Mouse (Mus musculus) limb, embryonic 11.5 days (tissue): ENCODE measurements around the gene Rab11fip3. TPM values are rescaled to one million over a fixed set of nuclear protein-coding genes. Genes with fewer than 3 reads are reported as not detected.
"Not testable (repeated sequence)": the region's sequence is repeated elsewhere in the genome, so short reads cannot be mapped to it uniquely, and the experiment has no call there.

Experiments used
- ATAC-seq: fragments of 200-750 bp; cut with Nextera tagmentation; 2 replicates; pipeline ENCODE4 v1.8.0; 2017; ENCODE audit warnings: low read depth; ENCODE audit not compliant: insufficient number of reproducible peaks, low FRiP score, low TSS enrichment
- DNase-seq: peaks from one replicate; pipeline ENCODE4 v3.0.0-alpha.2; 2015; ENCODE audit warnings: low spot score
- H3K27ac ChIP-seq: fragments of 300-500 bp; sonication (generic); replicated peaks from 2 replicates; pipeline ENCODE4 v1.5.1; 2014; ENCODE audit warnings: low read depth, mild to moderate bottlenecking, low read length
- H3K27me3 ChIP-seq: fragments of 300-500 bp; sonication (generic); 2 replicates; pipeline ENCODE4 v1.6.1; 2014; ENCODE audit warnings: mild to moderate bottlenecking, low read length, mixed read lengths; ENCODE audit not compliant: control insufficient read depth, insufficient read depth
- H3K36me3 ChIP-seq: fragments of 300-500 bp; sonication (generic); 2 replicates; pipeline ENCODE4 v1.6.1; 2014; ENCODE audit warnings: mild to moderate bottlenecking, low read length, moderate library complexity, mixed read lengths; ENCODE audit not compliant: control insufficient read depth, insufficient read depth
- H3K4me1 ChIP-seq: fragments of 300-500 bp; sonication (generic); 2 replicates; pipeline ENCODE4 v1.6.1; 2014; ENCODE audit warnings: low read length, mixed read lengths; ENCODE audit not compliant: control insufficient read depth, insufficient read depth
- H3K4me2 ChIP-seq: fragments of 300-500 bp; sonication (generic); 2 replicates; pipeline ENCODE4 v1.6.1; 2014; ENCODE audit warnings: low read depth, mild to moderate bottlenecking, moderate library complexity; ENCODE audit not compliant: severe bottlenecking
- H3K4me3 ChIP-seq: fragments of 300-500 bp; sonication (generic); 2 replicates; pipeline ENCODE4 v1.5.1; 2014; ENCODE audit warnings: low read depth, low read length
- H3K9ac ChIP-seq: fragments of 300-500 bp; sonication (generic); 2 replicates; pipeline ENCODE4 v1.6.1; 2014; ENCODE audit warnings: mild to moderate bottlenecking, low read length
- H3K9me3 ChIP-seq: fragments of 300-500 bp; sonication (generic); 2 replicates; pipeline ENCODE4 v1.6.1; 2016; ENCODE audit warnings: low read length; ENCODE audit not compliant: control insufficient read depth
- WGBS: fragments of 180-500 bp; shearing (Covaris S2); extraction: QIAGEN DNeasy Blood & Tissue Kit; methylation state at CpG from one replicate; pipeline ENCODE4 v1.1.7; 2014; 5-methylcytosine and 5-hydroxymethylcytosine counted together
- polyA plus RNA-seq: library from polyadenylated mRNA; unstranded; fragments of >200 nt; fragmentation: Nextera tagmentation; extraction: Ambion mirVana; gene quantifications from 2 replicates; pipeline ENCODE4 v1.2.1, GENCODE M21; 2014

The Rab11fip3 gene
- polyA plus RNA-seq, result 15.9 and 17.4 TPM in 2 replicates

DNA sequence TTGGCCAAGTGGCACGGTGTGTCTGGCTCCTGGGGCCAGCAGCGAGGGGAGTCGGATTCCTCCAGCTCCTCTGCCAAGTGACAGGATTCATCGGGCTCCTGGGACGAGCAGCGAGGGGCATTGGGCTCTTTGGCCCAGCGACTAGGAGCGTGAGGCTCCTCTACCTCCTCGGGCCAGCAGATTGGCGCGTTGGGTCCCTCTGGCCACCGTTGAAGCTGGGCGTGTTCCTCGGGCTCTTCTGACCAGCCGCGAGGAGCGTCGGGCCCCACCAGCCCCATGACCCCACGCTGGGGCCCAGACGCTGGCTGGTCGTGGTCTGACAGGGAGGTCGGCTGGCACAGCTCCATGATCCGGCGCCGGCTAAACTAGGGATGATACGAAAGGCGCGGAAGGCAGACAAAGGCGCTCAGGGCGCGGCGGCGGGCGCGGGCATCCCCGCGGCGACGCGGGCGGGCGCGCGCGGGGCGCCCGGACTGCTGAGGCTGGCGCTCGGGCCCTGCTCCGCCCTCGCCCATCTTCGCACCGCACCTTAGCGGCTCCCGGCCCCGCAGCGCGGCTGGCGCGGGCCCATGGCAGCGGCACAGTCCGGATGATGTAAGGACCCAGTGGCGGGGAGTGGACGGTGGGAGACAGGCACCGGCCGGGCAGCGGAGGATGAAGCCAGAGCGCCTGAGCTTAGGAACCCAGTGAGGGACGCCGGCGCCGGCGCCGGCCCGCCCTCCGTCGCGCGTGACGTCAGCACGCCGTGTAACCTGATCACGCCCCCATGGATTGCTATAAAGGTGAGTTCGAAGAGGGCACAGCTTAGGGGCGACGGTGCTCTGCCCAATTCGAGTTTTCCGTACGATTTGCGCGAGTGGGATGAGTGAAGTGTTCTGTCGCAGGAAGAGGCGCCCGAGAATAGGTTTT, at the start of gene Rab11fip3:
Gene Rab11fip3, minus strand, starts transcription at position 725 of the 909 bp plus-strand sequence.
- no peaks in the 10 kb centered on the region for H3K27me3 ChIP-seq
- H3K4me1 ChIP-seq, result peaks cover 26% of the 10 kb centered on the region
- 0 out of 2 replicates have a peak within 1 kb of the TSS, but pooled peaks have one; percentile 4 for H3K27ac ChIP-seq
- H3K4me2 ChIP-seq, result peak within 1 kb of the TSS; percentile 99
- no peaks in the 10 kb centered on the region; the same call in 1 of the 2 replicates for H3K36me3 ChIP-seq
- H3K9me3 ChIP-seq, result no peaks in the 10 kb centered on the region
- peak within 1 kb of the TSS; percentile 89 for H3K9ac ChIP-seq
- under 1% methylated on average over 89 of the region's 94 CpGs for WGBS
- H3K4me3 ChIP-seq, result peak within 1 kb of the TSS; percentile 82
- DNase-seq (peak; percentile 94), ATAC-seq (peak; percentile 92)

DNA sequence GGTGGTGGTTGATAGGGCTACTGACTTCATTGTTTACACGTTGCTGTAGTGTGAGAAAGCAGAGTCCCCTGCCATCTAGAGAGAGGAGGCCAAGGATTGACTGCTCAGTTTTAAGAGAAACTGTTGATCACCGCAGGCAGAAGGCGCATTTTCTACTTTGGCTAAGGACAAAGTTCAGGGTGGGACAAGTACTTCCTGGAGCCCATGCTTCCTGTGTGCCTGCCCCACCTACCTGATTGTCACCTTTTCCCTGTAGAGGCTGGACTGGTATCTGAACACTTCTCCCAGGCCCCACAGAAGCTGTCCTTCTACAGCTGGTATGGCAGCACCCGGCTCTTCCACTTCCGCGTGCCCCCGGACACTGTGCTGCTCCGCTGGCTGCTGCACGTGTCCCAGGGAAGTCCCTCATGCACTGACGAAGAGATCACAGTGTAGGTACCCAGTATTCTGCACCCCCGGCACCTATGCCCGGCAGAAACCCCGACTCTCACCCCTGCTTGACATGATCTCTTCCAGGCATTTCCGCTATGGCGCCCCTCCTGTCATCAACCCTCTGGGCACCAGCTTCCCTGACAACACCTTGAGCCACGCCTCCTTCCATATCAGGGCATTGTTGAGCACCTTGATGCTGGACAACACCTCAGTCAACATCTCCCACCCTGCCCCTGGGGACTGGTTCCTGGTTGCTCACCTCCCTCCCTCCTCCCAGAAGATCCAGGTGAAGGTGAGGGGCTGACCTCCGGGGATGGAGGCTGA, 47.3 kb upstream of the Rab11fip3 start:
- peaks cover 45% of the 10 kb centered on the region for H3K27me3 ChIP-seq
- 86% methylated on average over 17 of the region's 17 CpGs for WGBS
- ATAC-seq (no peak), DNase-seq (no peak)
- H3K4me1 ChIP-seq, result peaks cover 8% of the 10 kb centered on the region; the same call in 1 of the 2 replicates
- no peak overlapping the region for H3K9ac ChIP-seq
- no peak overlapping the region for H3K27ac ChIP-seq
- no peaks in the 10 kb centered on the region for H3K9me3 ChIP-seq
- H3K36me3 ChIP-seq, result no peaks in the 10 kb centered on the region
- no peak overlapping the region for H3K4me2 ChIP-seq
- no peak overlapping the region for H3K4me3 ChIP-seq

DNA sequence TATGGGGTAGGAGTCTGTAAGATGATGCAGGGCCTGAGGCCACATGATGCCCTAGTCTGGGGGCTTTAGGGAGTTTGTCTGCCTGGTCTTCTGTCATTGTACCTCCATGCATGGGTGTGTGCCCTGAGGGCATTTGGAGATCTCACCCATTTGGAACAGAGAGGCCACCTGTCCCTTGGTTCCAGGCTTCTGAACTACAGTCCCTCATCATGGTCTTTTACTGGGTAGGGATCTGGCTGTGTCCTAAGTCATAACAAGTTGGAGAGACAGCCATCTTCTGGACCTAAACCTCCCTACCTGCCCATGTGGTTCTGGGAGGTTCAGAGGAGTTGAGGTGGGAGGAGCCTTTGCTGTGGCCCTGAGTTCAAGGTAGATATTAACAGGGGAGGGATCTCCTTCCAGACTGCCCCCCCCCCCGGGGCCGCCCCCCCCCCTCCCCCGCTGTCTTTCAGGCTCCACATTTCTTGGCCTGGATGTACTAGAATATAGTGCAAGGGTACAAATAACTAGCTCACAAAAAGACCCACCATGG, 46.7 kb upstream of the Rab11fip3 start:
- Histone ChIP-seq H3K27me3 (peaks cover 52% of the 10 kb centered on the region), H3K9ac (no peak overlapping the region), H3K4me1 (peaks cover 11% of the 10 kb centered on the region), H3K9me3 (no peaks in the 10 kb centered on the region), H3K27ac (no peak overlapping the region), H3K4me2 (no peak overlapping the region), H3K4me3 (no peak overlapping the region), H3K36me3 (no peaks in the 10 kb centered on the region)
- no peak for DNase-seq
- 54% methylated on average over 2 of the region's 3 CpGs for WGBS
- ATAC-seq, result no peak

DNA sequence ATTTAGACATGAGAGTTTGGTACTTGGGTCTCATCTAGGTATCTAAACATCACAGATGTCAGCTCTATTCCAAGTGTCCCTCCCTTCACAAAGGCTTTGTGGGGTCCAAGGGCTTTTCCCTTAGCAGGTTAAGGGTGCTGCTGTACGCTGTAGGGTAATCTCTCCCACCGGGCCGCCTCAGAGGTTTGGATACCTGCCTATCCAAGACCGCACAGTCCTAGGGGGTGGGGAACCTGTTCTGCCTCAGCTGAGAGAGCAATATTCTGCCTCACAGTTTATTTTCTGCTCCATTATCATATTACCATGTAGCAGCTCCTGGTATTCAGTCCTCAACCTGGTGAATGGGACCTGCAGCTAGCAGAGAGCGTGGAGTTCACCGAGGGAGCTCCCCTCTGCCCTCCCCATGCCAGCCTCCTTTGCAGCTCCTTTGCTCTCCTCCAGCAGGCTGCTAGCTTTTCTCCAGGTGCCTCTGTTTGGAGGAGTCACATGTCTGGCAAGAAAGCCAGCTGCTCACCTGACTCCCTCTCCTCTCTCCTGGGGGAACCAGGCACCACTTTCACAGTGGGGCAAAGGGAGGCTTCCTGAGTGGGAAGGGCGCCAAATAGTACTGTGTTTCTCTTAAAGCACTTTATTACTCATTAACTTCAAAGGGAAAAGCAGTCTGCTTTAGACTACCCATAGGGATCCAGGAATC, 46.0 kb upstream of the Rab11fip3 start:
- no peak for DNase-seq
- Histone ChIP-seq H3K36me3 (no peaks in the 10 kb centered on the region), H3K27ac (no peak overlapping the region), H3K4me3 (no peak overlapping the region), H3K4me1 (peaks cover 16% of the 10 kb centered on the region), H3K4me2 (no peak overlapping the region), H3K9me3 (no peaks in the 10 kb centered on the region), H3K27me3 (peaks cover 56% of the 10 kb centered on the region), H3K9ac (no peak overlapping the region)
- WGBS, result 87% methylated on average over 7 of the region's 7 CpGs
- no peak for ATAC-seq

DNA sequence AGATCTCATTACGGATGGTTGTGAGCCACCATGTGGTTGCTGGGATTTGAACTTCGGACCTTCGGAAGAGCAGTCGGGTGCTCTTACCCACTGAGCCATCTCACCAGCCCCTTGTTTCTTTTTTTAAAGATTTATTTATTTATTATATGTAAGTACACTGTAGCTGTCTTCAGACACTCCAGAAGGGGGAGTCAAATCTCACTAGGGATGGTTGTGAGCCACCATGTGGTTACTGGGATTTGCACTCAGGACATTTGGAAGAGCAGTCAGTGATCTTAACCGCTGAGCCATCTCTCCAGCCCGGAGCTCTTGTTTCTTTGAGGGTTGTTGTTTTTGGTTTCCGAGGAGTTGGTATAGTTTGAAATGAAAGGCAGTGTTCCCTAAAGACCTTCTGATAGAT, 45.1 kb upstream of the Rab11fip3 start:
- not testable (repeated sequence) for H3K4me3 ChIP-seq, H3K9ac ChIP-seq, ATAC-seq, DNase-seq, H3K4me2 ChIP-seq, H3K9me3 ChIP-seq, H3K27ac ChIP-seq, H3K36me3 ChIP-seq
- 63% methylated on average over 7 of the region's 7 CpGs for WGBS
- H3K27me3 ChIP-seq, result peaks cover 58% of the 10 kb centered on the region
- peaks cover 16% of the 10 kb centered on the region for H3K4me1 ChIP-seq

DNA sequence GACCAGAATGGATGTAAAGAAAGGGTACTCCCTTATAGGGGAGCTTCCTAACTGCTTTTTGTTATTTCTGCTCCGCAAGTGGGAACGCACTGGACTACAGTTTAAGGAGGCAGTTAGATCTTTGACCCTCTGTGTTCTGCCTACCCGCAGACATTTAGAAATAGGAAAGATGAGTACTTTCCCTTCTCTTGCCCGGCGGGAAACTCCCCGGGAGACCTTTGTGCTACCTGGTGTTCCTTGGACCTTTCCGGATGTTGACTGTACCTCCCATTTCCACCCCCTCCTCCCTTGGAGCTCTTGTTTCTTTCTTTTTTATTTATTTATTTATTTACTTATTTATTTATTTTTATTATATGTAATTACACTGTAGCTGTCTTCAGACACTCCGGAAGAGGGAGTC, 44.7 kb upstream of the Rab11fip3 start:
- no peak overlapping the region for H3K9ac ChIP-seq
- peaks cover 16% of the 10 kb centered on the region for H3K4me1 ChIP-seq
- no peak overlapping the region for H3K27ac ChIP-seq
- H3K36me3 ChIP-seq, result no peaks in the 10 kb centered on the region
- H3K4me2 ChIP-seq, result peak overlapping the region; percentile 98
- peak overlapping the region; percentile 59 for H3K4me3 ChIP-seq
- peaks cover 58% of the 10 kb centered on the region for H3K27me3 ChIP-seq
- no peaks in the 10 kb centered on the region for H3K9me3 ChIP-seq
- no peak for ATAC-seq
- 11% methylated on average over 8 of the region's 8 CpGs for WGBS
- DNase-seq, result no peak

DNA sequence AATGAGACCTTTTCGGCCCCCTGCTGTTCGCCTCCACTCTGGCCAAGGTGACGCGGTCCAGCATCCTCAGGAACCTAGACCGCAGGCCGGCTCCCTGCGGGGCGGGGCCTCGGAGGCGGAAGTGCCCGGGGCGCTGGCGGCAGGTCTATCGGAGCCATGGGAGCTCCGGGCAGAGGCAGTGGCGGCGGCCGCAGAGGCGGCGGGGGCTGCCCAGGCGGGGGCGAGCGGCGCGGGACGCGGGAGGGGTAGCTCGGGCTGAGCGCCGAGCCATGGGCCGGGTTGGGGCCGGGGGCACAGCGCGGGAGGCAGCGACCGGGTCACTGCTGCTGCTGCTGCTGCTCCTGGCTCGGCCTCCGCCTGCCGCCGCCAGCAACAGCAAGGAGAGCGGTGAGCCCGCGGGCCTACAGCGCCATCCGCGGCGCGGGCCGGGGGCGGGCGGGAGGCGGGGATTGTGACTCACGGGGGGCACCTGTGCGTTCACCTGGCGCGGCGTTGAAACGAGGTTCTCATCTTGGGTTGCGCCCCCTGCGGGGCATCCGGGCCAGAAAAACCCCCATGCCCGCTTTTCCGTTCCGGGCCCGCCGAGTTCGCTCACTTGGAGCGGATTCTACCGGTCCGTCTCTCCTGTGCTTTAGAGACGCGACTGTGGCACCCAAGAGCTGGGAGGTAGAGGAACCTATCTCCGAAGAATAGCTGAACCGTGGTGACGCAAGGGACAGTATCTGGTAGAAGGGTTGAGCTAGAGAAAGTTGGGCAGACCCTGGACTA, 44.0 kb upstream of the Rab11fip3 start, which contains the start of gene Tmem8:
Gene Tmem8, plus strand, starts transcription at position 119 of the 768 bp plus-strand sequence.
- DNase-seq (peak; percentile 77), ATAC-seq (peak; percentile 41; the same call in 1 of the 2 replicates)
- WGBS, result under 1% methylated on average over 59 of the region's 75 CpGs
- Histone ChIP-seq H3K4me1 (peaks cover 16% of the 10 kb centered on the region), H3K4me3 (peak within 1 kb of the TSS; percentile 59), H3K4me2 (peak within 1 kb of the TSS; percentile 98), H3K9me3 (no peaks in the 10 kb centered on the region), H3K27ac (no peak within 1 kb of the TSS), H3K9ac (peak within 1 kb of the TSS; percentile 58), H3K36me3 (no peaks in the 10 kb centered on the region), H3K27me3 (peaks cover 58% of the 10 kb centered on the region)
